Mouse (Mus musculus): Measurements from ENCODE around the gene Bmpr2. TPM values are rescaled to one million over a fixed set of nuclear protein-coding genes. Genes with fewer than 3 reads are reported as not detected.
A peak's percentile ranks its signal among the peaks of the same experiment; 100 is the strongest.

Bmpr2 gene
- polyA plus RNA-seq, 1 experiment, result 1.2 TPM

GRCm38 (mm10) chr1:59892777-59893176, 129.6 kb downstream of the Bmpr2 start:
- peaks cover 4% of the 10 kb centered on the region; the same call in 1 of the 2 replicates for H3K4me1 ChIP-seq (ENCODE audit: control insufficient read depth, insufficient read depth, insufficient read length)

GRCm38 (mm10) chr1:59894025-59894424, 130.8 kb downstream of the Bmpr2 start:
- no peaks in the 10 kb centered on the region for H3K27me3 ChIP-seq (ENCODE audit: control insufficient read depth, insufficient read depth, low read length)
- peaks cover 4% of the 10 kb centered on the region; the same call in 1 of the 2 replicates for H3K4me1 ChIP-seq (ENCODE audit: control insufficient read depth, insufficient read depth, insufficient read length)
- 82% methylated on average over 4 of the region's 4 CpGs for WGBS
- H3K27ac ChIP-seq (ENCODE audit: insufficient read depth, low read length), result no peak overlapping the region
- no peaks in the 10 kb centered on the region for H3K36me3 ChIP-seq (ENCODE audit: control insufficient read depth, insufficient read depth, low read length)
- TF ChIP-seq CTCF (IDR thresholded peaks at IDR 0.05; ENCODE audit: extremely low read depth, insufficient read depth, insufficient read length, insufficient replicate concordance) (no peak), POLR2A (IDR thresholded peaks at IDR 0.05; ENCODE audit: low read depth, low read length) (no peak)
- no peak overlapping the region for H3K4me3 ChIP-seq (ENCODE audit: extremely low read depth, insufficient read depth, insufficient read length)
- no peak for DNase-seq (ENCODE audit: low read depth in 1 of 2, low spot score in 2 of 2)

More at GRCm38 (mm10) chr1:59892777-59893176, 129.6 kb downstream of the Bmpr2 start:
- 90% methylated on average over 8 of the region's 8 CpGs for WGBS
- Histone ChIP-seq H3K36me3 (ENCODE audit: control insufficient read depth, insufficient read depth, low read length) (no peaks in the 10 kb centered on the region), H3K4me3 (ENCODE audit: extremely low read depth, insufficient read depth, insufficient read length) (no peak overlapping the region), H3K27me3 (ENCODE audit: control insufficient read depth, insufficient read depth, low read length) (no peaks in the 10 kb centered on the region), H3K27ac (ENCODE audit: insufficient read depth, low read length) (no peak overlapping the region)
- TF ChIP-seq CTCF (IDR thresholded peaks at IDR 0.05; ENCODE audit: extremely low read depth, insufficient read depth, insufficient read length, insufficient replicate concordance) (no peak), POLR2A (IDR thresholded peaks at IDR 0.05; ENCODE audit: low read depth, low read length) (no peak)
- no peak for DNase-seq (ENCODE audit: low read depth in 1 of 2, low spot score in 2 of 2)

GRCm38 (mm10) chr1:59895456-59895855, 132.3 kb downstream of the Bmpr2 start:
- DNase-seq (ENCODE audit: low read depth in 1 of 2, low spot score in 2 of 2), result peak; percentile 14 to 25
- WGBS, result 3% methylated on average over 4 of the region's 4 CpGs
- H3K27ac ChIP-seq (ENCODE audit: insufficient read depth, low read length), result no peak overlapping the region

GRCm38 (mm10) chr1:59897147-59897798, 134.1 kb downstream of the Bmpr2 start:
- peaks cover 4% of the 10 kb centered on the region; the same call in 1 of the 2 replicates for H3K4me1 ChIP-seq (ENCODE audit: control insufficient read depth, insufficient read depth, insufficient read length)
- no peak overlapping the region for H3K27ac ChIP-seq (ENCODE audit: insufficient read depth, low read length)
- 80% methylated on average over 5 of the region's 5 CpGs for WGBS
- DNase-seq (ENCODE audit: low read depth in 1 of 2, low spot score in 2 of 2), result no peak
- H3K36me3 ChIP-seq (ENCODE audit: control insufficient read depth, insufficient read depth, low read length), result no peaks in the 10 kb centered on the region
- H3K27me3 ChIP-seq (ENCODE audit: control insufficient read depth, insufficient read depth, low read length), result no peaks in the 10 kb centered on the region
- H3K4me3 ChIP-seq (ENCODE audit: extremely low read depth, insufficient read depth, insufficient read length), result no peak overlapping the region
- TF ChIP-seq CTCF (IDR thresholded peaks at IDR 0.05; ENCODE audit: extremely low read depth, insufficient read depth, insufficient read length, insufficient replicate concordance), result no peak
- no peak for TF ChIP-seq POLR2A (IDR thresholded peaks at IDR 0.05; ENCODE audit: low read depth, low read length)

More at GRCm38 (mm10) chr1:59895456-59895855, 132.3 kb downstream of the Bmpr2 start:
- H3K36me3 ChIP-seq (ENCODE audit: control insufficient read depth, insufficient read depth, low read length), result no peaks in the 10 kb centered on the region
- H3K27me3 ChIP-seq (ENCODE audit: control insufficient read depth, insufficient read depth, low read length), result no peaks in the 10 kb centered on the region
- no peak for TF ChIP-seq POLR2A (IDR thresholded peaks at IDR 0.05; ENCODE audit: low read depth, low read length)
- TF ChIP-seq CTCF (IDR thresholded peaks at IDR 0.05; ENCODE audit: extremely low read depth, insufficient read depth, insufficient read length, insufficient replicate concordance), result no peak
- H3K4me1 ChIP-seq (ENCODE audit: control insufficient read depth, insufficient read depth, insufficient read length), result peaks cover 4% of the 10 kb centered on the region; the same call in 1 of the 2 replicates
- H3K4me3 ChIP-seq (ENCODE audit: extremely low read depth, insufficient read depth, insufficient read length), result no peak overlapping the region

- Histone ChIP-seq H3K27me3 (ENCODE audit: control insufficient read depth, insufficient read depth, low read length) (no peaks in the 10 kb centered on the region), H3K4me1 (ENCODE audit: control insufficient read depth, insufficient read depth, insufficient read length) (peaks cover 4% of the 10 kb centered on the region; the same call in 1 of the 2 replicates), H3K4me3 (ENCODE audit: extremely low read depth, insufficient read depth, insufficient read length) (no peak overlapping the region), H3K27ac (ENCODE audit: insufficient read depth, low read length) (no peak overlapping the region), H3K36me3 (ENCODE audit: control insufficient read depth, insufficient read depth, low read length) (no peaks in the 10 kb centered on the region)
- 71% methylated on average over 2 of the region's 2 CpGs for WGBS
- DNase-seq (ENCODE audit: low read depth in 1 of 2, low spot score in 2 of 2), result no peak
- TF ChIP-seq CTCF (IDR thresholded peaks at IDR 0.05; ENCODE audit: extremely low read depth, insufficient read depth, insufficient read length, insufficient replicate concordance), result no peak
- TF ChIP-seq POLR2A (IDR thresholded peaks at IDR 0.05; ENCODE audit: low read depth, low read length), result no peak
Observed at GRCm38 (mm10) chr1:59899679-59900078, 136.5 kb downstream of the Bmpr2 start.

- no peaks in the 10 kb centered on the region for H3K27me3 ChIP-seq (ENCODE audit: control insufficient read depth, insufficient read depth, low read length)
- no peak for TF ChIP-seq POLR2A (IDR thresholded peaks at IDR 0.05; ENCODE audit: low read depth, low read length)
- TF ChIP-seq CTCF (IDR thresholded peaks at IDR 0.05; ENCODE audit: extremely low read depth, insufficient read depth, insufficient read length, insufficient replicate concordance), result no peak
- no peak overlapping the region for H3K27ac ChIP-seq (ENCODE audit: insufficient read depth, low read length)
- WGBS, result 84% methylated on average over 5 of the region's 5 CpGs
- no peak for DNase-seq (ENCODE audit: low read depth in 1 of 2, low spot score in 2 of 2)
- H3K4me3 ChIP-seq (ENCODE audit: extremely low read depth, insufficient read depth, insufficient read length), result no peak overlapping the region
- no peaks in the 10 kb centered on the region for H3K4me1 ChIP-seq (ENCODE audit: control insufficient read depth, insufficient read depth, insufficient read length)
- H3K36me3 ChIP-seq (ENCODE audit: control insufficient read depth, insufficient read depth, low read length), result no peaks in the 10 kb centered on the region
Observed at GRCm38 (mm10) chr1:59901082-59901876, 138.1 kb downstream of the Bmpr2 start.

All from spleen, adult 2 months (tissue).